Mouse (Mus musculus): ENCODE data around the gene Zfp385a.

Gene Zfp385a

DNA sequence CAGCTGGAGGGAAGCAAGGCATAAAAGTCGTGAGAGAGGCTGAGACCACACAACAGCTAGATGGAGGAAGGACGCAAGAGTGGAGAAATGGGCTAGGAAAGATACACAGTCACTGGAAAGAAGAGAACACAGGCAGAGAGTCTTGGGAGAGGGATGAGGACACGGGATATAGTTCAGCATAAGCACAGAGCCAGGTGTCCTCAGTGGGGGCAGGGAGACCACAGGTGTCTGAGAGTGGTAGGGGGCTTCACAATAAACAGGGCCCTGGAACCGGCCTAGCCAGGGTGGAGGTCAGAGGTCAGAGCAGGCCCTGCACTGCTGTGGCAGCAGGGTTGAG, 1.1 kb downstream of the Zfp385a start:
- no peak for DNase-seq (ENCODE audit: low spot score in 2 of 2)

GRCm38 (mm10) chr15:103336996-103337667, 2.8 kb downstream of the Zfp385a start:
- DNase-seq (ENCODE audit: low spot score in 2 of 2): no peak

GRCm38 (mm10) chr15:103335488-103336235, 4.2 kb downstream of the Zfp385a start:
- no peak for DNase-seq (ENCODE audit: low spot score in 2 of 2)

- no peak for DNase-seq (ENCODE audit: low spot score in 2 of 2)
Measured at GRCm38 (mm10) chr15:103335040-103335439, 4.9 kb downstream of the Zfp385a start.

- no peak for DNase-seq (ENCODE audit: low spot score in 2 of 2)
Measured at GRCm38 (mm10) chr15:103334194-103334593, 5.7 kb downstream of the Zfp385a start.

GRCm38 (mm10) chr15:103333738-103334137, 6.2 kb downstream of the Zfp385a start:
- no peak for DNase-seq (ENCODE audit: low spot score in 2 of 2)

DNA sequence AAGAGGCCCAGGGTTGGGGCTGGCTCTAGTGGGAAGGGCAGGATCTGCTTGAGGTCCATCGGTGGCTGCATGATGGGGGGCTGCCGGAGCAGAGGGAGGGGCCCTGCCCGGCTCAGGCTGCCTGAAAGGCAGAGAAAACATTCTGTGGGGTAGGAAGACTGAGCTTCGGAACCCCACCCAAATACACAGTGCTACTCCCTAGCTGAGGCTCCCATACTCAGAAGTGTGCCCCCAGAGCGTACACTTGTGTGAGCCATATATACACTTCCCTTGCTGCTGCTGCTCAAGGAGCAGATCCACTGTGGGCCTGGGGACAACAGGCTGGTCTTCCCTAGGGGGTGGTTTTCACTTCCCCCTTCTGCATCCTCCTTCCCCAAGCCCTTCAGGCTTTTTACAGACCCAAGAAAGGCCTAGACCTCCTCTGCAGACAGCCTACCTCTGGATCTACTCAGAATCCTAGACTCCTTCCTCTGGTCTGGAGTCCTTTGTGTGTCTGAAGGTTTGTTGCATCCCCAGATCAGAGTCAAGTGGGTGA, 6.7 kb downstream of the Zfp385a start:
- DNase-seq (ENCODE audit: low spot score in 2 of 2): no peak

GRCm38 (mm10) chr15:103323455-103324247, 16.2 kb downstream of the Zfp385a start:
- DNase-seq (ENCODE audit: low spot score in 2 of 2): peak in 1 of 2 experiments; percentile 77

DNA sequence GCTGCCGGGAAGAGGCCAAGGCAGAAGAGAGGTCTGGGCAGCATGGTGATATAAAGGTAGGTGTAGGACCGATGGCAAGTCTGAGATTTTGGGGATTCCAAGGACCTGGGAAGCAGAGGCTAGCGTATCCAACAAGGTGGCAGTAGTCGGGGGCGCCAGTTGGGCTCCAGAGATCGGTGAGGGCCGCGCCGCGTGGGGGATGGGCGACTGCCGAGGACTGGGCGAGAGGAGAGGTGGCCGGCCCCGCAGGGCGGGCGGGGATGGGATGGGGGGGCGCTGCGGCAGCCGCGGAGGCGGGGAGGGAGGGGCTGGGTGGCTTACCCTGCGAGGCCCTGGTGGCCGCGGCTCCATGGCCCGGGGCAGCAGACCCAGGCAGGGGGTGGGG, 16.8 kb downstream of the Zfp385a start:
- no peak for DNase-seq (ENCODE audit: low spot score in 2 of 2)

GRCm38 (mm10) chr15:103322396-103322795, 17.5 kb downstream of the Zfp385a start:
- no peak for DNase-seq (ENCODE audit: low spot score in 2 of 2)

- DNase-seq (ENCODE audit: low spot score in 2 of 2): no peak
Measured at GRCm38 (mm10) chr15:103321076-103321475, 18.8 kb downstream of the Zfp385a start.

GRCm38 (mm10) chr15:103318201-103318816, 21.6 kb downstream of the Zfp385a start:
- DNase-seq (ENCODE audit: low spot score in 2 of 2): no peak

GRCm38 (mm10) chr15:103317731-103318130, 22.2 kb downstream of the Zfp385a start:
- no peak for DNase-seq (ENCODE audit: low spot score in 2 of 2)

DNA sequence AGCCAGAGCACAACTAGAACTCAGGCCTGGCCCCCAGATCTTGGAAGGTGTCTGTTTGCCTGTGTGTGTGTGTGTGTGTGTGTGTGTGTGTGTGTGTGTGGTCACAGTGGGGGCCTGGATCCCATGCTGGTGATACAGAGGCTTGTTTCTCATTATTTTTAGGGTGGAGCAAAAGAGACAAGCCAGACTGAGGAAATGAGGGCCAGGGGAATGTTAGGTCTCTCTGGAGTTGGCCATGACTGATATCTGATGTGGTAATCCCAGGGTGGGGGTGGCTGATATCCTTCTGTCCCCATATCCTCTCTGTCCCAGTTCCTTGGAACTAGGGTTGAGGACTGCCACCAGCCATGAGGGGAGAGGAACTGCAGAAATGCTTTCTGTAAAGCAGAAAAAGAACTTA, 22.8 kb downstream of the Zfp385a start:
- DNase-seq (ENCODE audit: low spot score in 2 of 2): no peak

DNA sequence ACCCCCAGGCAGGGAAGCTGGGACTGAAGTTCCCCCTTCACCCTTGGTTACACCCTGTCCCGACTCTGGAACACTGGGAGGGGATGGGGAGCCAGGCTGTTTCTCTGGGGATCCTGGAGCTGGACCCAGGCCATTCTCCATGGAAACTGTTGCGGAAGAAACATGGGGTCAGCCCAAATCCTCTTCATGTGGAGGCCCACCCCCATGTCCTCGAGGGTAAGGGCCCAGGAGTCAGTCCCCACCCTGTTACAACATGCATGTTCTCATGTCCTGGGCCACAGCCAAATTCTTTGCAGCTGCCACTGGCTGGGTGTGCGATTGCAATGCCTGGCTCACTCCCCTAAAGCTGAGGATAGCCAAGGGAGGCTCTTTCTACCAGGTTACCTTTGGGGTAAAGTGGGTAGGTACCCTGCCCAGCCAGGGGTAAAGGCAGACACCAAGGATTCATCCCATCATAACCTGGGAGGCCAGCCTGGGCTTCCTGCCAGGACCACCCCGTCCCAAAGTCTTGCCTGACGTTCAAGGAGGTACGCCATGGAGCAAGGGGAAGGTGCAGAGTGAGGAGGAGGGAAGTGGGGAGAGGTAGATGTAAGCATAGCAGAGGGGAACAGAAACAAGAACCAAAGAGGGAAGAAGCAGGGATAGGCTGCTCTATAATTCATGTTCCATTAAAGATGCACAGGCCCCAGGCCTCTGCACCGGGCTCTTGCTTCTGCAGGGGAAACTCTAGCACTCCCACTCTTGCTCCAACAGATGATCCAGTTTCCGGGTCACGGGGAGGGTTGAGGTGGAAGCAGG, 23.7 kb downstream of the Zfp385a start:
- DNase-seq (ENCODE audit: low spot score in 2 of 2): no peak

- DNase-seq (ENCODE audit: low spot score in 2 of 2): no peak
Measured at GRCm38 (mm10) chr15:103315011-103315502, 24.8 kb downstream of the Zfp385a start.

- DNase-seq (ENCODE audit: low spot score in 2 of 2): no peak
Measured at GRCm38 (mm10) chr15:103314181-103314580, 25.7 kb downstream of the Zfp385a start.

DNA sequence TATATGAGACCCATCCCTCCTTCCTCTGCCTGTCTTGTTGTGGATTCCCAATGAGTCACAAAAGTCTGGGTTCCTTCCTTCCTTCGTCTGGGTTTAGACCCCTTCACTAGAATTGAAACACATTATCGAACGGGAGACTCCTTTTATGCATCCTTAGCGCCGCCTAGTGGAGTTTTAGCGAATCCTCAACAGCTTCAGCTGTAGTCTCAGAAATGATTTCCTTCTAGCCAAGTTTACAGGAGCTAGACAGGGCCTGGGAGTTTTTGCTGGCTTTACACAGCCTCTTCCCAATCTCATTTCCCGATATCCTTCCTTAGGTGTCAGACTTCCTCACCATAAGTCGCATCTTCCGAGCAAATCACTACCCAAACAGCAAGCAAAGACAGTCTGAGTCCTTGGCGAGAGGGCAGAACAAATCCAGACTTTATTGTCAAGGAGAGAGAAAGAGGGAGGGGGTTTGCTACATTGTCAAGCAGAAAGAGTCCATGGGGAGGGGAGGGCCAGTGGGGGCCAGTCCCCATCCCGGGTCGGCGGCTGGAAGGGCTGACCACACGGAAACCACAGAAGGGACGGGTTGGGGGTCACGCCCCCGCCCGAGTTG, 26.3 kb downstream of the Zfp385a start:
- DNase-seq (ENCODE audit: low spot score in 2 of 2): peak; percentile 71 to 73

DNA sequence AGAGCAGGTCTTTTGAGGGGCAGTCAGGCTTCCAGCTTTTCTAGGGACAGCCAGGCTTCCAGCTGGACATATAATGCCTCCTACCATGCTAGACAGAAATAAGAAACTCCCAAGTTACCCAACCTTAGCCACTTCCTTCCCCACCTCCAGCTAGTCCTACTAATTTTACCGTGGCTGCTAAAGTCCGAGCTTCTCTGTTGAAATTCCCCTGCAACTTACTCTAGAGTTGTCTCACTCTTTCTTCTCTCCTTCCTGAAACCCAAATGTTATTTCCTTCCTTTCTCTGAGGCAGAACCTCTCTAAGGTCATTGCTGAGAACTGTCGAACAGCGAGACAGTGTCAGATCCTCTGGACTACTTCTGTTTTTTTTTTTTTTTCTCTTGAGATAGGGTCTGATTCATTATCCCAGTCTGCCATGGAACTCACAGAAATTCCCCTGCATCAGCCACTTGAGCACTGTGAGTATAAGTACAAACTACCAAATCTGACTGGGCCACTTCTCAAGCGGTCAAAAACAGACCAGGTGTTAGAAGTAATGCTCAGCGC, 29.5 kb downstream of the Zfp385a start, which contains the start of gene Gpr84:
TSS of gene Gpr84 (minus strand) at position 248 of the 546 bp plus-strand sequence.
- no peak for DNase-seq (ENCODE audit: low spot score in 2 of 2)
